Mouse (Mus musculus): ENCODE data around the gene Dnajc30.

Gene Dnajc30

DNA sequence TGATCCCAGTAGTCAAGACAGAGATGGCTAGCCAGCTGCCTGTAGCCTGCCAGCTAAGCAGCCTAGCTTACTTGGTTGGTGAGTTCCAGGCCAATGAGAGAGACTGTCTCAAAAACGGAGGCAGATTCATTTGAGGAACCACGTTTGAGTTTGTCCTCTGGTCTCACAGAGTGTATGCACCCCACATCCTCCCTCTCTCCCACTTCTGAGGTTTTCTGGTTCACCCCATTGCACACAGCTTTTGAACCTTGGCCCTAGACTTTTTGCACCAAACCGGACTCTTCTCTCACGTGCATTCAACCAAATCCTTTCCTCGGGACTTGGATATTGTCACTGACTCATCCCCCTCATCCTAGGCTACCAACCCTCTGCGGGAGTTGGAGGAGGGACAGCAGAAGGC, 46.0 kb downstream of the Dnajc30 start:
- no peak for DNase-seq

DNA sequence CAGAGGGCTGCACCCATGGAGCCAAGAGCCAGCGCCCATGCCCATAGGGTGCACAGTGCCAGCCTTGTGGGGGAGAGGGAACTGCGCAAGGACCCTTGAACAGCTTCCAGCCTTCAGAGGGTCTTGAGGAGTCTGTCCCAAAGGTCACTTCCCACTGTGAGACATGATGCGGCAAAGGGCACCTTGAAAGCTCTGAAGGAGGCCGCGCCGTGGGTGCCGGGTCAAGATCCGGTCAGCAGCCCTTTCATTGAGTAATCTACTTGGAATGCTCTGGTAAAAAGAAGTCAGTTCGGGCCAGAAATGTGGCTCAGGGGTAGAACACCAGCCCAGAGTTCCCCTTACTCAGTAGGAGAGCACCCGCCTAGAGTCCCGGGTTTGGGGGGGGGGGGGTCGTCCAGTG, 49.8 kb downstream of the Dnajc30 start:
- DNase-seq, result no peak

GRCm38 (mm10) chr5:135115241-135115640, 51.2 kb downstream of the Dnajc30 start:
- no peak for DNase-seq
